Mouse (Mus musculus) cerebellum, adult (tissue): ENCODE results near the gene Tsr2.

Experiments
- ATAC-seq: cut with Nextera tagmentation; 2 replicates; pipeline ENCODE4 v1.9.2; 2017; ENCODE audit warnings: mild to moderate bottlenecking, moderate library complexity, mixed read lengths; ENCODE audit not compliant: insufficient number of reproducible peaks, low FRiP score, low TSS enrichment

Gene Tsr2

GRCm38 (mm10) chrX:151046777-151047430, 49.4 kb downstream of the Tsr2 start:
- ATAC-seq: peak; percentile 93

- no peak for ATAC-seq
Measured at GRCm38 (mm10) chrX:151046321-151046720, 50.0 kb downstream of the Tsr2 start.

GRCm38 (mm10) chrX:151045850-151046249, 50.5 kb downstream of the Tsr2 start, which contains the start of gene Fgd1:
TSS of gene Fgd1 (plus strand) at chrX:151046150.
- no peak for ATAC-seq

GRCm38 (mm10) chrX:151041223-151041622, 55.1 kb downstream of the Tsr2 start:
- no peak for ATAC-seq
